In the genomic region with DNA sequence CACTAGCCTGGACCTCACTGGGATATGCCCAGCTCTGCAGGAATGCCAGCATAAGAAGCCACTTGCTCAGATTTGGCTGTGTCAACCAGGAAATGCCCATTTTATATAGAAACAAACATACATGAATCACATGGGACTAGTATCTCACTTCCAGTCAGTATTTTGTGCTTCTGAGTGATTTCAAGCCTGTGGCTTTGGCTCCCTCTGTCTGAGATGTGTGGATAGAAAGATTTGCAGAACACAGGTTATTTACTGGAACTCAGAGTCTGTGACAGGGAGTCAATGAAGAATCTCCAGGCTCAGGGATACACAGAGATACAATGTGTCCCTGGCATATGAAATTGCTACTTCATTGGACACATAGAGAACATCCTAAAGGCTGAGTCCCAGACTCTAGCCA, we compare ENCODE assay signal across 22 mouse cellular contexts.
DNase-seq lines count a peak whose midpoint lies in the region; ATAC-seq and TF ChIP-seq lines count a peak whose summit lies in the region.
"Had no signal": no experiment of that assay in that cellular context is flagged by ENCODE, and none has a peak within 500 bp of the region (broad histone marks: within the 10 kb centered on the region; RNA-seq: fewer than 3 reads in every experiment).

No protein-coding gene starts in this region.

- DNase-seq in forebrain, postnatal 0 days = peak; percentile 43
- DNase-seq in layer of hippocampus, adult 2 months (ENCODE audit: low spot score in 2 of 2) = no peak
- no peak for DNase-seq in layer of hippocampus, adult 9-11 months
- DNase-seq in midbrain, embryonic 11.5 days (ENCODE audit: low spot score, missing footprints) = peak; percentile 37
- DNase-seq in midbrain, embryonic 10.5 days (ENCODE audit: low spot score) = no peak
- DNase-seq in brain, adult 2 months (ENCODE audit: low read depth, low spot score) = peak; percentile 45
- DNase-seq in right cerebral cortex, postnatal 14 days = no peak
- DNase-seq: adrenal gland, postnatal 10 days; cerebellum, adult 18-20 months; cerebellum, adult 9-10 months; gastrocnemius, postnatal 10 days; gastrocnemius, postnatal 36 days; heart, adult 2 months; heart, postnatal 14 days; heart, postnatal 4 days had no signal

- H3K27me3 ChIP-seq in forebrain, postnatal 0 days (ENCODE audit: insufficient read depth, low read length) = no peaks in the 10 kb centered on the region
- no peaks in the 10 kb centered on the region for H3K27me3 ChIP-seq in forebrain, embryonic 13.5 days
- H3K27me3 ChIP-seq in midbrain, embryonic 11.5 days (ENCODE audit: control insufficient read depth, insufficient read depth, low read length) = peaks cover 77% of the 10 kb centered on the region
- H3K27me3 ChIP-seq in midbrain, embryonic 10.5 days (ENCODE audit: low read depth, poor library complexity, severe bottlenecking) = peaks cover 84% of the 10 kb centered on the region
- H3K27me3 ChIP-seq: embryonic facial prominence, embryonic 12.5 days; embryonic facial prominence, embryonic 15.5 days; forebrain, embryonic 15.5 days had no signal

- TF ChIP-seq CTCF in forebrain, postnatal 0 days (IDR thresholded peaks at IDR 0.05; ENCODE audit: low read depth) = peak; percentile 64
- peak; percentile 75 for TF ChIP-seq CTCF in layer of hippocampus, adult 2 months (conservative IDR thresholded peaks at IDR 0.05)

- H3K9ac ChIP-seq in forebrain, postnatal 0 days = no peak overlapping the region
- H3K9ac ChIP-seq in forebrain, embryonic 13.5 days = no peak overlapping the region
- no peak overlapping the region for H3K9ac ChIP-seq in midbrain, embryonic 11.5 days (ENCODE audit: low read length)
- H3K9ac ChIP-seq: embryonic facial prominence, embryonic 12.5 days; embryonic facial prominence, embryonic 15.5 days; forebrain, embryonic 15.5 days; heart, embryonic 13.5 days had no signal

- no peak overlapping the region for H3K4me2 ChIP-seq in forebrain, postnatal 0 days (ENCODE audit: low read depth)
- no peak overlapping the region for H3K4me2 ChIP-seq in forebrain, embryonic 13.5 days
- H3K4me2 ChIP-seq in midbrain, embryonic 11.5 days = no peak overlapping the region
- H3K4me2 ChIP-seq: embryonic facial prominence, embryonic 12.5 days; embryonic facial prominence, embryonic 15.5 days; forebrain, embryonic 15.5 days; heart, embryonic 13.5 days had no signal

- H3K9me3 ChIP-seq in forebrain, postnatal 0 days (ENCODE audit: low read length) = 0 out of 2 replicates have a peak, but pooled peaks cover 2% of the 10 kb centered on the region
- peaks cover 1% of the 10 kb centered on the region; the same call in 1 of the 2 replicates for H3K9me3 ChIP-seq in forebrain, embryonic 13.5 days (replicated peaks)
- H3K9me3 ChIP-seq in midbrain, embryonic 11.5 days (ENCODE audit: control insufficient read depth, low read length) = no peaks in the 10 kb centered on the region; the same call in 1 of the 2 replicates
- H3K9me3 ChIP-seq in midbrain, embryonic 10.5 days (replicated peaks) = no peaks in the 10 kb centered on the region; the same call in 1 of the 2 replicates
- H3K9me3 ChIP-seq: embryonic facial prominence, embryonic 12.5 days; embryonic facial prominence, embryonic 15.5 days; forebrain, embryonic 15.5 days had no signal

- no peak overlapping the region for H3K4me3 ChIP-seq in forebrain, postnatal 0 days (ENCODE audit: low read depth, low read length)
- H3K4me3 ChIP-seq in forebrain, embryonic 13.5 days = no peak overlapping the region
- H3K4me3 ChIP-seq in layer of hippocampus, adult 2 months = no peak overlapping the region
- H3K4me3 ChIP-seq in midbrain, embryonic 11.5 days (ENCODE audit: low read depth, low read length) = no peak overlapping the region
- H3K4me3 ChIP-seq in midbrain, embryonic 10.5 days = no peak overlapping the region
- H3K4me3 ChIP-seq: embryonic facial prominence, embryonic 12.5 days; embryonic facial prominence, embryonic 15.5 days; forebrain, embryonic 15.5 days; heart, adult 2 months; heart, embryonic 10.5 days; heart, embryonic 13.5 days had no signal

- no peak overlapping the region for H3K27ac ChIP-seq in forebrain, postnatal 0 days (ENCODE audit: low read depth, low read length)
- H3K27ac ChIP-seq in forebrain, embryonic 13.5 days = no peak overlapping the region
- no peak overlapping the region for H3K27ac ChIP-seq in layer of hippocampus, adult 2 months
- H3K27ac ChIP-seq in midbrain, embryonic 11.5 days (ENCODE audit: low read depth, low read length) = no peak overlapping the region
- H3K27ac ChIP-seq in midbrain, embryonic 10.5 days (replicated peaks) = no peak overlapping the region
- H3K27ac ChIP-seq: embryonic facial prominence, embryonic 12.5 days; embryonic facial prominence, embryonic 15.5 days; forebrain, embryonic 15.5 days; heart, adult 2 months; heart, embryonic 10.5 days; heart, embryonic 13.5 days had no signal

- ATAC-seq in forebrain, postnatal 0 days = peak; percentile 43; the same call in 1 of the 2 replicates
- no peak for ATAC-seq in forebrain, embryonic 13.5 days
- ATAC-seq in midbrain, embryonic 11.5 days (ENCODE audit: low FRiP score) = no peak
- ATAC-seq: activated CD4-positive, CD25-positive, alpha-beta regulatory T cell, adult 4 months; forebrain, embryonic 15.5 days had no signal

- H3K4me1 ChIP-seq in forebrain, postnatal 0 days (ENCODE audit: insufficient read depth) = no peaks in the 10 kb centered on the region
- H3K4me1 ChIP-seq in forebrain, embryonic 13.5 days = no peaks in the 10 kb centered on the region
- H3K4me1 ChIP-seq in midbrain, embryonic 11.5 days (ENCODE audit: control insufficient read depth, insufficient read depth, low read length) = no peaks in the 10 kb centered on the region
- H3K4me1 ChIP-seq in midbrain, embryonic 10.5 days = no peaks in the 10 kb centered on the region
- H3K4me1 ChIP-seq: embryonic facial prominence, embryonic 12.5 days; embryonic facial prominence, embryonic 15.5 days; forebrain, embryonic 15.5 days; heart, embryonic 10.5 days; heart, embryonic 13.5 days had no signal

- H3K36me3 ChIP-seq in forebrain, postnatal 0 days (ENCODE audit: insufficient read depth) = peaks cover 8% of the 10 kb centered on the region; the same call in 1 of the 2 replicates
- no peaks in the 10 kb centered on the region for H3K36me3 ChIP-seq in forebrain, embryonic 13.5 days (ENCODE audit: poor library complexity, severe bottlenecking)
- no peaks in the 10 kb centered on the region for H3K36me3 ChIP-seq in midbrain, embryonic 11.5 days (ENCODE audit: control insufficient read depth, insufficient read depth, low read length)
- no peaks in the 10 kb centered on the region for H3K36me3 ChIP-seq in midbrain, embryonic 10.5 days
- H3K36me3 ChIP-seq: embryonic facial prominence, embryonic 12.5 days; embryonic facial prominence, embryonic 15.5 days; forebrain, embryonic 15.5 days; heart, embryonic 10.5 days; heart, embryonic 13.5 days had no signal

Comparison
In these comparisons a context has a peak if more than half of its experiments do, and no peak if none do; other contexts are left out.
1. DNase-seq: peak in forebrain, postnatal 0 days (single experiment), midbrain, embryonic 11.5 days (single experiment) and brain, adult 2 months (single experiment); none in layer of hippocampus, adult 2 months (0 of 2), layer of hippocampus, adult 9-11 months (single experiment), midbrain, embryonic 10.5 days (single experiment) and right cerebral cortex, postnatal 14 days (single experiment).